Mouse (Mus musculus) CD8-positive naive resting alpha-beta T cell, adult 2 months (primary cell): ENCODE measurements at regions not wholly inside any gene's neighbourhood (a gene's known extent, or its start where the extent isn't known, plus 50 kb on each side); places are given as distances from the start of the nearest gene placed in this dataset.

ENCODE experiments used
- DNase-seq, 2 experiments: peaks; one replicate each; pipeline ENCODE4 v3.0.0; 2022; ENCODE audit warnings: low read depth in 2 of 2, low spot score in 2 of 2

- DNase-seq: no peak
Observed at GRCm38 (mm10) chr4:47713387-47713786, 238.9 kb downstream of the Sec61b start.

GRCm38 (mm10) chr4:47724331-47725004, 250.0 kb downstream of the Sec61b start:
- DNase-seq: no peak

GRCm38 (mm10) chr4:47725005-47725340, 250.5 kb downstream of the Sec61b start:
- DNase-seq: no peak

GRCm38 (mm10) chr4:47746498-47747190, 272.2 kb downstream of the Sec61b start:
- DNase-seq: peak; percentile 8 to 35

GRCm38 (mm10) chr4:47772230-47772920, 272.6 kb upstream of the Nr4a3 start:
- DNase-seq: no peak

GRCm38 (mm10) chr4:47774664-47775063, 270.3 kb upstream of the Nr4a3 start:
- DNase-seq: no peak

- DNase-seq: no peak
Observed at GRCm38 (mm10) chr4:47781039-47781438, 263.9 kb upstream of the Nr4a3 start.

GRCm38 (mm10) chr4:47796977-47797376, 248.0 kb upstream of the Nr4a3 start:
- no peak for DNase-seq

GRCm38 (mm10) chr4:47799165-47799564, 245.8 kb upstream of the Nr4a3 start:
- peak; percentile 19 to 25 for DNase-seq

- DNase-seq: no peak
Observed at GRCm38 (mm10) chr4:47803111-47803510, 241.8 kb upstream of the Nr4a3 start.

GRCm38 (mm10) chr4:47807877-47808276, 237.1 kb upstream of the Nr4a3 start:
- no peak for DNase-seq

- DNase-seq: no peak
Observed at GRCm38 (mm10) chr4:47814030-47814429, 230.9 kb upstream of the Nr4a3 start.

GRCm38 (mm10) chr4:47818371-47819159, 226.4 kb upstream of the Nr4a3 start:
- DNase-seq: no peak

GRCm38 (mm10) chr4:47820562-47820961, 224.4 kb upstream of the Nr4a3 start:
- no peak for DNase-seq

- DNase-seq: no peak
Observed at GRCm38 (mm10) chr4:47823299-47823698, 221.7 kb upstream of the Nr4a3 start.

- no peak for DNase-seq
Observed at GRCm38 (mm10) chr4:47824083-47824482, 220.9 kb upstream of the Nr4a3 start.

- DNase-seq: no peak
Observed at GRCm38 (mm10) chr4:47832905-47833304, 212.0 kb upstream of the Nr4a3 start.

- no peak for DNase-seq
Observed at GRCm38 (mm10) chr4:47838411-47838810, 206.5 kb upstream of the Nr4a3 start.

- no peak for DNase-seq
Observed at GRCm38 (mm10) chr4:47842128-47842656, 202.8 kb upstream of the Nr4a3 start.

GRCm38 (mm10) chr4:47845239-47845638, 199.7 kb upstream of the Nr4a3 start:
- no peak for DNase-seq
